Mouse (Mus musculus) erythroblast, embryonic 14.5 days (primary cell): ENCODE measurements around the gene Sema4g.

Experiments
- GATA1 ChIP-seq: IDR thresholded peaks from 2 replicates; pipeline ENCODE4 v1.6.1; 2012; ENCODE audit warnings: low read length, inconsistent platforms, mixed read lengths
- TAL1 ChIP-seq: IDR thresholded peaks from 3 replicates; pipeline ENCODE4 v1.6.1; 2012; ENCODE audit warnings: low read length, inconsistent platforms, mixed read lengths

DNA sequence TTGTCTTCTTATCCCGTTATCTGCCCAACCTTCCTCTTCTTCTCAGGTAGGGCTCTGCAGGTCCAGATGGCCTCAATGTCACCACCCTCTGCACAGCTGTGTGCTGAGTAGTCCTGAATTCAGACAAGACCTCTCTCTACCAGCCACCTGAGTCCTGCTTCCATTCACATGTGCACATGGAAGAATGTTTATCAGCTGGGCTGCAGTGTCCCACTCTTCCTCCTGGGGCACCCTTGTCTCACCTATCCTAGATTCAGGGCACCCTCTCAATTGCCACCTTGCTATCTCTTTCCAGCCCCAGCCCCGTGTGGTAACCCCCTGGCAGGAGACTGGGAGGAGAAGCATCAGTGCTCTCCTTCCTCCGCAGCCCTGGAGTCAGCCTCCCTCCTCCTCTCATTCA is 13.4 kb downstream of the Sema4g start:
- TF ChIP-seq GATA1 (no peak), TAL1 (no peak)
